Mouse (Mus musculus) neural tube, embryonic 11.5 days (tissue): ENCODE results near the gene 8030411F24Rik. TPM values are rescaled to one million over a fixed set of nuclear protein-coding genes. Genes with fewer than 3 reads are reported as not detected.

Experiments used
- ATAC-seq: fragments of 200-750 bp; cut with Nextera tagmentation; 2 replicates; pipeline ENCODE4 v1.8.0; 2017; ENCODE audit warnings: moderate number of reproducible peaks, mild to moderate bottlenecking, moderate TSS enrichment, moderate library complexity; ENCODE audit not compliant: insufficient read depth, low FRiP score, low TSS enrichment
- DNase-seq: peaks from one replicate; pipeline ENCODE4 v3.0.0-alpha.2; 2015; ENCODE audit warnings: low spot score
- H3K27ac ChIP-seq: fragments of 300-500 bp; sonication (generic); 2 replicates; pipeline ENCODE4 v1.5.1; 2014; ENCODE audit warnings: low read depth, mild to moderate bottlenecking, low read length
- H3K27me3 ChIP-seq: fragments of 300-500 bp; sonication (generic); 2 replicates; pipeline ENCODE4 v1.6.1; 2014; ENCODE audit warnings: mild to moderate bottlenecking, low read length, mixed read lengths; ENCODE audit not compliant: control insufficient read depth, insufficient read depth
- H3K36me3 ChIP-seq: fragments of 300-500 bp; sonication (generic); 2 replicates; pipeline ENCODE4 v1.6.1; 2014; ENCODE audit warnings: mild to moderate bottlenecking, low read length, moderate library complexity, mixed read lengths; ENCODE audit not compliant: control insufficient read depth, insufficient read depth
- H3K4me1 ChIP-seq: fragments of 300-500 bp; sonication (generic); 2 replicates; pipeline ENCODE4 v1.6.1; 2014; ENCODE audit warnings: low read length, mixed read lengths; ENCODE audit not compliant: control insufficient read depth, insufficient read depth
- H3K4me2 ChIP-seq: fragments of 300-500 bp; sonication (generic); 2 replicates; pipeline ENCODE4 v1.6.1; 2014; ENCODE audit warnings: low read depth, mild to moderate bottlenecking, moderate library complexity
- H3K4me3 ChIP-seq: fragments of 300-500 bp; sonication (generic); 2 replicates; pipeline ENCODE4 v1.5.1; 2014; ENCODE audit warnings: low read depth, low read length
- H3K9ac ChIP-seq: fragments of 300-500 bp; sonication (generic); 2 replicates; pipeline ENCODE4 v1.6.1; 2014; ENCODE audit warnings: mild to moderate bottlenecking, low read length
- H3K9me3 ChIP-seq: fragments of 300-500 bp; sonication (generic); 2 replicates; pipeline ENCODE4 v1.6.1; 2016; ENCODE audit warnings: low read length; ENCODE audit not compliant: control insufficient read depth
- WGBS: fragments of 180-500 bp; shearing (Covaris S2); extraction: QIAGEN DNeasy Blood & Tissue Kit; methylation state at CpG from one replicate; pipeline ENCODE4 v1.1.7; 2014; 5-methylcytosine and 5-hydroxymethylcytosine counted together
- polyA plus RNA-seq: library from polyadenylated mRNA; unstranded; fragments of >200 nt; fragmentation: Nextera tagmentation; extraction: Ambion mirVana; gene quantifications from 2 replicates; pipeline ENCODE4 v1.2.1, GENCODE M21; 2014

The 8030411F24Rik gene
- polyA plus RNA-seq, result not detected in 2 replicates

- H3K4me1 ChIP-seq, result no peaks in the 10 kb centered on the region
- H3K27me3 ChIP-seq, result no peaks in the 10 kb centered on the region
- no peak for DNase-seq
- H3K4me3 ChIP-seq, result no peak within 1 kb of the TSS
- no peak within 1 kb of the TSS for H3K9ac ChIP-seq
- H3K9me3 ChIP-seq, result no peaks in the 10 kb centered on the region
- no peaks in the 10 kb centered on the region for H3K36me3 ChIP-seq
- no peak for ATAC-seq
- H3K27ac ChIP-seq, result no peak within 1 kb of the TSS
- no peak within 1 kb of the TSS for H3K4me2 ChIP-seq
- 24% methylated on average over 1 of the region's 1 CpGs for WGBS
Observed at GRCm38 (mm10) chr2:148781709-148782108, at the start of gene 8030411F24Rik. Gene 8030411F24Rik (plus strand): TSS chr2:148782009.

- ATAC-seq, result peak; percentile 99
- WGBS, result 4% methylated on average over 17 of the region's 18 CpGs
- Histone ChIP-seq H3K9ac (peak within 1 kb of the TSS; percentile 69), H3K4me1 (peaks cover 4% of the 10 kb centered on the region), H3K27ac (no peak within 1 kb of the TSS), H3K4me2 (peak within 1 kb of the TSS; percentile 92), H3K27me3 (no peaks in the 10 kb centered on the region), H3K4me3 (peak within 1 kb of the TSS; percentile 73), H3K36me3 (no peaks in the 10 kb centered on the region), H3K9me3 (no peaks in the 10 kb centered on the region)
- DNase-seq, result peak; percentile 93
Observed at GRCm38 (mm10) chr2:148732327-148733000, 49.3 kb upstream of the 8030411F24Rik start, which contains the start of gene Napb. Gene Napb (minus strand): TSS chr2:148732467.

- Histone ChIP-seq H3K36me3 (no peaks in the 10 kb centered on the region), H3K27ac (no peak overlapping the region), H3K27me3 (no peaks in the 10 kb centered on the region), H3K4me3 (no peak overlapping the region), H3K4me2 (no peak overlapping the region), H3K4me1 (no peaks in the 10 kb centered on the region), H3K9me3 (no peaks in the 10 kb centered on the region), H3K9ac (no peak overlapping the region)
- DNase-seq (no peak), ATAC-seq (no peak)
- WGBS, result 75% methylated on average over 3 of the region's 3 CpGs
Observed at GRCm38 (mm10) chr2:148743001-148743400, 38.8 kb upstream of the 8030411F24Rik start.

GRCm38 (mm10) chr2:148743846-148744407 is 37.9 kb upstream of the 8030411F24Rik start:
- H3K36me3 ChIP-seq, result no peaks in the 10 kb centered on the region
- no peaks in the 10 kb centered on the region for H3K4me1 ChIP-seq
- H3K4me3 ChIP-seq, result no peak overlapping the region
- no peak overlapping the region for H3K9ac ChIP-seq
- H3K27me3 ChIP-seq, result no peaks in the 10 kb centered on the region
- 87% methylated on average over 3 of the region's 3 CpGs for WGBS
- H3K27ac ChIP-seq, result no peak overlapping the region
- H3K9me3 ChIP-seq, result no peaks in the 10 kb centered on the region
- no peak for DNase-seq
- H3K4me2 ChIP-seq, result no peak overlapping the region
- no peak for ATAC-seq

GRCm38 (mm10) chr2:148750058-148750457 is 31.8 kb upstream of the 8030411F24Rik start, which contains the start of gene Cstl1:
Gene Cstl1 (plus strand): TSS chr2:148750358.
- 85% methylated on average over 1 of the region's 1 CpGs for WGBS
- Histone ChIP-seq H3K27ac (no peak within 1 kb of the TSS), H3K4me2 (no peak within 1 kb of the TSS), H3K9me3 (no peaks in the 10 kb centered on the region), H3K4me3 (no peak within 1 kb of the TSS), H3K4me1 (no peaks in the 10 kb centered on the region), H3K36me3 (no peaks in the 10 kb centered on the region), H3K27me3 (no peaks in the 10 kb centered on the region), H3K9ac (no peak within 1 kb of the TSS)
- ATAC-seq (no peak), DNase-seq (no peak)

- DNase-seq (peak; percentile 80), ATAC-seq (peak; percentile 83)
- Histone ChIP-seq H3K9ac (no peak overlapping the region; the same call in 1 of the 2 replicates), H3K4me1 (no peaks in the 10 kb centered on the region), H3K4me3 (peak overlapping the region; percentile 20; the same call in 1 of the 2 replicates), H3K36me3 (no peaks in the 10 kb centered on the region), H3K4me2 (peak overlapping the region; percentile 38), H3K27me3 (no peaks in the 10 kb centered on the region), H3K27ac (no peak overlapping the region), H3K9me3 (no peaks in the 10 kb centered on the region)
- WGBS, result 22% methylated on average over 15 of the region's 15 CpGs
Observed at GRCm38 (mm10) chr2:148751893-148752813, 29.7 kb upstream of the 8030411F24Rik start.

GRCm38 (mm10) chr2:148754310-148754846 is 27.4 kb upstream of the 8030411F24Rik start:
- no peak for ATAC-seq
- 67% methylated on average over 1 of the region's 1 CpGs for WGBS
- no peak for DNase-seq
- no peaks in the 10 kb centered on the region for H3K27me3 ChIP-seq
- no peak overlapping the region for H3K27ac ChIP-seq
- no peak overlapping the region for H3K9ac ChIP-seq
- no peaks in the 10 kb centered on the region for H3K36me3 ChIP-seq
- no peak overlapping the region for H3K4me3 ChIP-seq
- no peaks in the 10 kb centered on the region for H3K4me1 ChIP-seq
- no peak overlapping the region for H3K4me2 ChIP-seq
- no peaks in the 10 kb centered on the region for H3K9me3 ChIP-seq

- Histone ChIP-seq H3K9me3 (no peaks in the 10 kb centered on the region), H3K9ac (no peak overlapping the region), H3K27me3 (no peaks in the 10 kb centered on the region), H3K4me3 (no peak overlapping the region), H3K36me3 (no peaks in the 10 kb centered on the region), H3K4me2 (no peak overlapping the region), H3K27ac (no peak overlapping the region), H3K4me1 (no peaks in the 10 kb centered on the region)
- DNase-seq (no peak), ATAC-seq (no peak)
- WGBS, result 100% methylated on average over 1 of the region's 1 CpGs
Observed at GRCm38 (mm10) chr2:148763648-148764388, 18.0 kb upstream of the 8030411F24Rik start.
